Mouse (Mus musculus): ENCODE data around the gene Cidec. TPM values are rescaled to one million over a fixed set of nuclear protein-coding genes. Genes with fewer than 3 reads are reported as not detected.

The Cidec gene
- polyA plus RNA-seq, 2 experiments, result 0.11 TPM; not detected in 1

GRCm38 (mm10) chr6:113433661-113434060 lies 1.9 kb downstream of the Cidec start:
- Histone ChIP-seq H3K4me2 (replicated peaks; ENCODE audit: low read depth, low read length, severe bottlenecking) (no peak overlapping the region), H3K4me3 (replicated peaks; ENCODE audit: low read length) (no peak overlapping the region), H3K4me1 (ENCODE audit: control insufficient read depth, insufficient read depth, low read length) (no peaks in the 10 kb centered on the region), H3K9ac (ENCODE audit: low read depth, low read length, severe bottlenecking) (no peak overlapping the region), H3K36me3 (ENCODE audit: control insufficient read depth, insufficient read depth, low read length) (no peaks in the 10 kb centered on the region), H3K27ac (replicated peaks; ENCODE audit: low read depth, low read length) (no peak overlapping the region), H3K9me3 (ENCODE audit: control insufficient read depth, low read length) (no peaks in the 10 kb centered on the region), H3K27me3 (ENCODE audit: control insufficient read depth, insufficient read depth, low read length) (no peaks in the 10 kb centered on the region)
- WGBS, result 84% methylated on average over 3 of the region's 3 CpGs
- ATAC-seq (ENCODE audit: low FRiP score, low read depth), result no peak
- no peak for TF ChIP-seq POLR2A (IDR thresholded peaks at IDR 0.05; ENCODE audit: borderline replicate concordance, extremely low read depth, insufficient read depth, insufficient read length)
- no peak for DNase-seq (ENCODE audit: low spot score)

DNA sequence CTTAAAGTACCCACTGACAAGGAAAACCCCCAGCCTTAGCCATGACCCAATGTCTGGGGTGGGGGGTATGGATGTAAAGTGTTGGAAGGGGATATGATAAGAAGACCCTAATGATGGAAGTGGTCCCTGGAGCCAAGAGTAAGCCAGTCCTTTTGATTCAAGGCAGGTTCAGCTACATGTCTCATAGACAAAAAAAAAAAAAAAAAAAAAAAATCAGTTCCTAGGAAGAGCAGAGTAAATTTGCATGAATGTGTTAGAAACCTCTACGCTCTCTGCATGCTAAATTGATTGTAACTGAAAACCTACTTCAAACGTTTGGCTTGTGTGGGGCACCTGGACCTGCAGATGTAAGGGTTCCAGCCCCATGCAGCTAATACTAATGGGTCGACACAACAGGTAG lies 3.8 kb downstream of the Cidec start:
- ATAC-seq (ENCODE audit: low FRiP score, low read depth) (no peak), DNase-seq (ENCODE audit: low spot score) (no peak)
- Histone ChIP-seq H3K9ac (ENCODE audit: low read depth, low read length, severe bottlenecking) (no peak overlapping the region), H3K4me3 (replicated peaks; ENCODE audit: low read length) (no peak overlapping the region), H3K27ac (replicated peaks; ENCODE audit: low read depth, low read length) (no peak overlapping the region), H3K4me1 (ENCODE audit: control insufficient read depth, insufficient read depth, low read length) (no peaks in the 10 kb centered on the region), H3K4me2 (replicated peaks; ENCODE audit: low read depth, low read length, severe bottlenecking) (no peak overlapping the region), H3K27me3 (ENCODE audit: control insufficient read depth, insufficient read depth, low read length) (no peaks in the 10 kb centered on the region), H3K9me3 (ENCODE audit: control insufficient read depth, low read length) (no peaks in the 10 kb centered on the region), H3K36me3 (ENCODE audit: control insufficient read depth, insufficient read depth, low read length) (no peaks in the 10 kb centered on the region)
- no peak for TF ChIP-seq POLR2A (IDR thresholded peaks at IDR 0.05; ENCODE audit: borderline replicate concordance, extremely low read depth, insufficient read depth, insufficient read length)
- 45% methylated on average over 3 of the region's 3 CpGs for WGBS

GRCm38 (mm10) chr6:113430846-113431245 lies 4.7 kb downstream of the Cidec start:
- WGBS, result 58% methylated on average over 3 of the region's 3 CpGs
- ATAC-seq (ENCODE audit: low FRiP score, low read depth), result no peak

DNA sequence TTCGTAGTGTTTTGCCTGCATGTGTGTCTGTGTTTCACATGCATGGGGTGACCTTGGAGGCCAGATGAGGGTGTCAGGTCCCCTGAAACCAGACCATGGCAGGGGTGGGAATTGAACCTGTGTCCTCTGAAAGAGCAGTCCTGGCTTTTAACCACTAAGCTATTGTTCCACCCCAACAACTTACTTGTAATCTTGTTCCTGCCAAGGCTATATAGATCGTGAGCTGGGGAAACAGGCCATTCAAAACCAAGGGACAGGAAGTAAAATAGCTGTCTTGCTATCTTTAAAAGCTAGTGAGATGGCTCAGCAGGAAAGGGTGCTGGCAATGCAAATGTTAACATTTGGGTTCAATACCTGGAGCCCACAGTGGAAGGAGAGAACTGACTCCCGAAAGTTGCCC lies 5.6 kb downstream of the Cidec start:
- 78% methylated on average over 3 of the region's 3 CpGs for WGBS
- Histone ChIP-seq H3K36me3 (ENCODE audit: control insufficient read depth, insufficient read depth, low read length) (no peaks in the 10 kb centered on the region), H3K27ac (replicated peaks; ENCODE audit: low read depth, low read length) (no peak overlapping the region), H3K4me3 (replicated peaks; ENCODE audit: low read length) (no peak overlapping the region), H3K9me3 (ENCODE audit: control insufficient read depth, low read length) (no peaks in the 10 kb centered on the region), H3K4me1 (ENCODE audit: control insufficient read depth, insufficient read depth, low read length) (no peaks in the 10 kb centered on the region), H3K4me2 (replicated peaks; ENCODE audit: low read depth, low read length, severe bottlenecking) (no peak overlapping the region), H3K27me3 (ENCODE audit: control insufficient read depth, insufficient read depth, low read length) (no peaks in the 10 kb centered on the region), H3K9ac (ENCODE audit: low read depth, low read length, severe bottlenecking) (no peak overlapping the region)
- ATAC-seq (ENCODE audit: low FRiP score, low read depth) (no peak), DNase-seq (ENCODE audit: low spot score) (no peak)
- TF ChIP-seq POLR2A (IDR thresholded peaks at IDR 0.05; ENCODE audit: borderline replicate concordance, extremely low read depth, insufficient read depth, insufficient read length), result no peak

More at GRCm38 (mm10) chr6:113430846-113431245, 4.7 kb downstream of the Cidec start:
- H3K9me3 ChIP-seq (ENCODE audit: control insufficient read depth, low read length), result no peaks in the 10 kb centered on the region
- no peak for TF ChIP-seq POLR2A (IDR thresholded peaks at IDR 0.05; ENCODE audit: borderline replicate concordance, extremely low read depth, insufficient read depth, insufficient read length)
- no peaks in the 10 kb centered on the region for H3K36me3 ChIP-seq (ENCODE audit: control insufficient read depth, insufficient read depth, low read length)
- H3K4me2 ChIP-seq (replicated peaks; ENCODE audit: low read depth, low read length, severe bottlenecking), result no peak overlapping the region
- H3K27ac ChIP-seq (replicated peaks; ENCODE audit: low read depth, low read length), result no peak overlapping the region
- no peak overlapping the region for H3K9ac ChIP-seq (ENCODE audit: low read depth, low read length, severe bottlenecking)
- no peaks in the 10 kb centered on the region for H3K4me1 ChIP-seq (ENCODE audit: control insufficient read depth, insufficient read depth, low read length)
- H3K4me3 ChIP-seq (replicated peaks; ENCODE audit: low read length), result no peak overlapping the region
- no peaks in the 10 kb centered on the region for H3K27me3 ChIP-seq (ENCODE audit: control insufficient read depth, insufficient read depth, low read length)
- DNase-seq (ENCODE audit: low spot score), result no peak

- WGBS, result 90% methylated on average over 16 of the region's 16 CpGs
- H3K27ac ChIP-seq (replicated peaks; ENCODE audit: low read depth, low read length), result no peak overlapping the region
- no peak for TF ChIP-seq POLR2A (IDR thresholded peaks at IDR 0.05; ENCODE audit: borderline replicate concordance, extremely low read depth, insufficient read depth, insufficient read length)
- ATAC-seq (ENCODE audit: low FRiP score, low read depth) (no peak), DNase-seq (ENCODE audit: low spot score) (no peak)
- no peaks in the 10 kb centered on the region for H3K36me3 ChIP-seq (ENCODE audit: control insufficient read depth, insufficient read depth, low read length)
- no peaks in the 10 kb centered on the region for H3K4me1 ChIP-seq (ENCODE audit: control insufficient read depth, insufficient read depth, low read length)
- H3K27me3 ChIP-seq (ENCODE audit: control insufficient read depth, insufficient read depth, low read length), result no peaks in the 10 kb centered on the region
- H3K4me2 ChIP-seq (replicated peaks; ENCODE audit: low read depth, low read length, severe bottlenecking), result no peak overlapping the region
- H3K9me3 ChIP-seq (ENCODE audit: control insufficient read depth, low read length), result no peaks in the 10 kb centered on the region
- H3K4me3 ChIP-seq (replicated peaks; ENCODE audit: low read length), result no peak overlapping the region
- H3K9ac ChIP-seq (ENCODE audit: low read depth, low read length, severe bottlenecking), result no peak overlapping the region
These were observed 7.6 kb downstream of the Cidec start for GRCm38 (mm10) chr6:113428006-113428405.

DNA sequence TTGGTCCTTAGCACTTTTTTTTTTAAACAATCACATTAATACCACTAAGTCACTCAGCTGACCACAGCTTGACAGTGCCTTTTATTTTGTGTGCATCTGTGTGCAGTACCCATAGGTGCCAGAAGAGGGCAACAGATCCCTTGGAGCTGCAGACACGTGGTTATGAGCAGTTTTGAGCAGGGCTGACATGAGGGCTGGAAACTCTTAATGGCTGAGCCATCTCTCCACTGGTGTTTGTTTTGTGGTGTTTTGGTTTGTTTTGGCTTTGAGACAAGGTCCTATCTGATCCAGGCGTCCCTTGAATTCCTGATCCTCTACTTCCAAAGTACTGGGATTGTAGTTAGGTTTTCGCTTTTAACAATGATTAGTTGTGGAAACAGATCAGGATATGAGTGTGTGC lies 8.2 kb downstream of the Cidec start:
- no peak for TF ChIP-seq POLR2A (IDR thresholded peaks at IDR 0.05; ENCODE audit: borderline replicate concordance, extremely low read depth, insufficient read depth, insufficient read length)
- no peaks in the 10 kb centered on the region for H3K36me3 ChIP-seq (ENCODE audit: control insufficient read depth, insufficient read depth, low read length)
- H3K27ac ChIP-seq (replicated peaks; ENCODE audit: low read depth, low read length), result no peak overlapping the region
- no peak for ATAC-seq (ENCODE audit: low FRiP score, low read depth)
- no peaks in the 10 kb centered on the region for H3K4me1 ChIP-seq (ENCODE audit: control insufficient read depth, insufficient read depth, low read length)
- no peaks in the 10 kb centered on the region for H3K27me3 ChIP-seq (ENCODE audit: control insufficient read depth, insufficient read depth, low read length)
- H3K4me2 ChIP-seq (replicated peaks; ENCODE audit: low read depth, low read length, severe bottlenecking), result no peak overlapping the region
- WGBS, result 66% methylated on average over 3 of the region's 3 CpGs
- H3K4me3 ChIP-seq (replicated peaks; ENCODE audit: low read length), result no peak overlapping the region
- H3K9ac ChIP-seq (ENCODE audit: low read depth, low read length, severe bottlenecking), result no peak overlapping the region
- no peak for DNase-seq (ENCODE audit: low spot score)
- H3K9me3 ChIP-seq (ENCODE audit: control insufficient read depth, low read length), result no peaks in the 10 kb centered on the region

Data from limb, embryonic 14.5 days (tissue).